Mouse (Mus musculus) heart, embryonic 12.5 days (tissue): ENCODE measurements at regions not wholly inside any gene's neighbourhood (a gene's known extent, or its start where the extent isn't known, plus 50 kb on each side); places are given as distances from the start of the nearest gene placed in this dataset.

Experiments
- ATAC-seq: fragments of 200-750 bp; cut with Nextera tagmentation; 2 replicates; pipeline ENCODE4 v1.8.0; 2017; ENCODE audit warnings: moderate TSS enrichment, moderate library complexity; ENCODE audit not compliant: insufficient number of reproducible peaks, low FRiP score
- H3K27ac ChIP-seq: fragments of 300-500 bp; sonication (generic); 2 replicates; pipeline ENCODE4 v1.5.1; 2016; ENCODE audit warnings: mild to moderate bottlenecking, moderate library complexity; ENCODE audit not compliant: poor library complexity, severe bottlenecking
- H3K27me3 ChIP-seq: fragments of 300-500 bp; sonication (generic); replicated peaks from 2 replicates; pipeline ENCODE4 v1.6.1; 2016; ENCODE audit warnings: mild to moderate bottlenecking, moderate library complexity
- H3K36me3 ChIP-seq: fragments of 300-500 bp; sonication (generic); 2 replicates; pipeline ENCODE4 v1.6.1; 2016; ENCODE audit warnings: mild to moderate bottlenecking, moderate library complexity
- H3K4me1 ChIP-seq: fragments of 300-500 bp; sonication (generic); replicated peaks from 2 replicates; pipeline ENCODE4 v1.6.1; 2016; ENCODE audit warnings: mild to moderate bottlenecking
- H3K4me2 ChIP-seq: fragments of 300-500 bp; sonication (generic); 2 replicates; pipeline ENCODE4 v1.6.1; 2016; ENCODE audit warnings: mild to moderate bottlenecking, moderate library complexity
- H3K4me3 ChIP-seq: fragments of 300-500 bp; sonication (generic); 2 replicates; pipeline ENCODE4 v1.5.1; 2016; ENCODE audit warnings: mild to moderate bottlenecking
- H3K9ac ChIP-seq: fragments of 300-500 bp; sonication (generic); 2 replicates; pipeline ENCODE4 v1.6.1; 2016; ENCODE audit warnings: mild to moderate bottlenecking, moderate library complexity
- H3K9me3 ChIP-seq: fragments of 300-500 bp; sonication (generic); replicated peaks from 2 replicates; pipeline ENCODE4 v1.6.1; 2016; ENCODE audit warnings: mild to moderate bottlenecking, moderate library complexity
- WGBS: fragments of 180-500 bp; shearing (Covaris S2); methylation state at CpG from one replicate; pipeline ENCODE4 v1.1.7; 2016; 5-methylcytosine and 5-hydroxymethylcytosine counted together

DNA sequence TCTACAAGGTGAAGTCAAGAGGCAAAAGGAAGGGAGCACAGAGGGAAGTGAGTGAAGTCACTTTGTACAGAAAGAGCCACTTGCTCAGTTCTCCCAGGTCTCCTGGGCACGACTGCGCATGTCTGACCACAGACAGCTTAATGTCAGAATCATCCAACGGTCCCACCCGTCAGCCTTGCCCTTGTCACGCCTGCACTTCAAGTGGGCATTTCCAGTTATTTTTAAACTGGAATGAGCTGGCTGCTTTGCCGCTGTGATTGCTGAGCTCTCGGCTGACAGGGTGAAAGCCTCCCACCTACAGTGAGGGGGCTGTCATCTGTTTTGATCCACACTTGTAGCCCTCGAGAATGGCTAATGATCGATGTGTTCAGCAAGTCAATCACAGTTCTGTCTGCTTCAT, 302.8 kb upstream of the Zmiz1 start:
- Histone ChIP-seq H3K9ac (no peak overlapping the region), H3K4me2 (peak overlapping the region; percentile 43), H3K4me1 (peaks cover 58% of the 10 kb centered on the region)

DNA sequence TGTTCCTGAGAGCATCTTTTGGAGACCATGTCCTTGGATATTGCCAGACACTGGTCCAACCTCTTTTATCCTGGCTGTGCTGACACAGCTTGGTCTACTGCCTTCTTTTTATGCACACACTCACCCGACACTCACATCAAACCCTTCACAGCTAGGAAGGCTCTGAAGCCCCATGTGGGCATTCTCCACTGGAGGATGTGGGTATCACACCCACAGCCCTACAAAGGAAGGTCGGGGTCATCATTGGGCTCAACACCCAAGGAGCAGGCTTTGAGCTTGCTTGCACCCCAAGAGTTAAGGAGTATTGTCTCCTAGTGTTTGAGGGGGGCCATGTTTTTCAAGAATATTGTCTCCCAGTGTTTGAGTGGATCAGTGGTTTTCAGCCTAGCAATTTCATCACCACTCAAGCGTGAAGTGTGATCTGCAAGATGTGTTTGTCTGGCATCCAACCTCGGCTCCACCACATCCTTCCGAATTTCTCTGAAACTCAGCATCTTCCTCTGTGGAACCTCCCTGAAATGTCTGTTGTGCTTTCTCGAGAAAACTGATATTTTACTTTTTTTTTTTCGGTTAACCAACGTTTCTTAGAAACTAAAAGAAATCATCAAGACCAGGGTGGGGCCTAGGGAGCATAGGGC, 297.2 kb upstream of the Zmiz1 start:
- ATAC-seq: no peak

More for the DNA sequence above, 302.8 kb upstream of the Zmiz1 start:
- Histone ChIP-seq H3K27me3 (no peaks in the 10 kb centered on the region), H3K36me3 (no peaks in the 10 kb centered on the region), H3K27ac (peak overlapping the region; percentile 91), H3K4me3 (no peak overlapping the region), H3K9me3 (no peaks in the 10 kb centered on the region)
- ATAC-seq: peak; percentile 52
- 26% methylated on average over 9 of the region's 9 CpGs for WGBS

DNA sequence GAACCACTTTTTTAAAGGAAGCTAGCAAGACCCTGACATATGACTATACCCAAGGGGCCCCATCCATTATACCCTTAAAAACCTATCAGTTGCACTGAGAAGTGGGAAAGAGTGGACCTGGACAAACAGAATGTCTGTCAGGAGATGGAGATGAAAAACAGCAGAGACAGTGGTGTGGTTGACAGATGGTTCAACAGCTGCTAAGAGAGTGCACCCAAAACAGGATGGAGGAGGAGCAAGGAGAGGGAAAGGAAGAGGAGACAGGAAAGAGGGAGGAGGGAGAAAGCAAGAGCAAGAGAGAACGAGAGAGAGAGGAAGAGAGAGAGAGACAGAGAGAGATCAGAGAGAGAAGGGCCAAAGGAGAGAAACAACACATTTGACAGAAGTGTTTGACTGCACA, 292.8 kb upstream of the Zmiz1 start:
- H3K4me2 ChIP-seq: no peak overlapping the region
- H3K36me3 ChIP-seq: no peaks in the 10 kb centered on the region
- H3K4me3 ChIP-seq: no peak overlapping the region
- ATAC-seq: no peak
- H3K9ac ChIP-seq: no peak overlapping the region
- H3K27ac ChIP-seq: no peak overlapping the region
- 19% methylated on average over 1 of the region's 1 CpGs for WGBS
- no peaks in the 10 kb centered on the region for H3K27me3 ChIP-seq
- peaks cover 30% of the 10 kb centered on the region for H3K4me1 ChIP-seq
- H3K9me3 ChIP-seq: no peaks in the 10 kb centered on the region

More for the DNA sequence above, 297.2 kb upstream of the Zmiz1 start:
- Histone ChIP-seq H3K4me3 (no peak overlapping the region), H3K27ac (no peak overlapping the region), H3K4me1 (peaks cover 13% of the 10 kb centered on the region), H3K4me2 (no peak overlapping the region), H3K9ac (no peak overlapping the region), H3K36me3 (no peaks in the 10 kb centered on the region), H3K27me3 (no peaks in the 10 kb centered on the region), H3K9me3 (no peaks in the 10 kb centered on the region)
- WGBS: 75% methylated on average over 8 of the region's 8 CpGs

GRCm38 (mm10) chr14:25167604-25168003, 291.4 kb upstream of the Zmiz1 start:
- no peak for ATAC-seq
- no peak overlapping the region for H3K9ac ChIP-seq
- 16% methylated on average over 4 of the region's 4 CpGs for WGBS

DNA sequence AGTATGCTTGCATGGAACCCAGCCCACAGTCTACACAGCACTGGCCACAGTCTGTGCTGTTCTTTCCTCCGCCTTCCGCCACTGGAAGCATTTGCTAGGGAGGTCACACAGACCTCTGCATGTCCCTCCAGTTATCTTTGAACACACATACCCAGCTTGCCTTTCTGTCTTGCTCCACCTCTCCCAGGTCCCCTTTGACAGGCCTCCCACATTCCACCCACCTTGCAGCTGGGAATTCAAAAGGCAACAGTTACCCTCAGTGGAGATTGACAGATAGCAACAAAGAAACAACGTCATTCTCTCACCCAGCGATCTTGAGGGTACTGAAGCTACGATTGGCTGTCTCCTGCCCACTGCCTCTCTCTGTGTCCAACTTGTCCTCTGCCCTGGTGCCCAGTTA, 290.7 kb upstream of the Zmiz1 start:
- H3K9me3 ChIP-seq: no peaks in the 10 kb centered on the region
- no peak overlapping the region for H3K4me2 ChIP-seq
- H3K27ac ChIP-seq: peak overlapping the region; percentile 81
- ATAC-seq: 0 out of 2 replicates have a peak, but pooled peaks have one; percentile 22
- no peaks in the 10 kb centered on the region for H3K36me3 ChIP-seq
- peaks cover 30% of the 10 kb centered on the region for H3K4me1 ChIP-seq
- 44% methylated on average over 5 of the region's 5 CpGs for WGBS
- H3K27me3 ChIP-seq: no peaks in the 10 kb centered on the region
- no peak overlapping the region for H3K4me3 ChIP-seq
- no peak overlapping the region for H3K9ac ChIP-seq

More at GRCm38 (mm10) chr14:25167604-25168003, 291.4 kb upstream of the Zmiz1 start:
- H3K27me3 ChIP-seq: no peaks in the 10 kb centered on the region
- H3K27ac ChIP-seq: peak overlapping the region; percentile 81
- H3K9me3 ChIP-seq: no peaks in the 10 kb centered on the region
- H3K4me1 ChIP-seq: peaks cover 30% of the 10 kb centered on the region
- no peak overlapping the region for H3K4me2 ChIP-seq
- H3K4me3 ChIP-seq: no peak overlapping the region
- no peaks in the 10 kb centered on the region for H3K36me3 ChIP-seq

GRCm38 (mm10) chr14:25173281-25173680, 285.7 kb upstream of the Zmiz1 start:
- Histone ChIP-seq H3K9me3 (no peaks in the 10 kb centered on the region), H3K4me2 (no peak overlapping the region), H3K27me3 (no peaks in the 10 kb centered on the region), H3K36me3 (no peaks in the 10 kb centered on the region), H3K9ac (no peak overlapping the region), H3K4me1 (peaks cover 32% of the 10 kb centered on the region), H3K27ac (no peak overlapping the region), H3K4me3 (no peak overlapping the region)
- ATAC-seq: no peak
- 73% methylated on average over 6 of the region's 6 CpGs for WGBS

- Histone ChIP-seq H3K9me3 (no peaks in the 10 kb centered on the region), H3K36me3 (no peaks in the 10 kb centered on the region), H3K4me2 (no peak overlapping the region), H3K4me3 (no peak overlapping the region), H3K9ac (no peak overlapping the region), H3K4me1 (peaks cover 26% of the 10 kb centered on the region), H3K27me3 (no peaks in the 10 kb centered on the region), H3K27ac (peak overlapping the region; percentile 8; the same call in 1 of the 2 replicates)
- no peak for ATAC-seq
- whole genome bisulfite sequencing: 72% methylated on average over 6 of the region's 6 CpGs
Observed at GRCm38 (mm10) chr14:25173873-25174272, 285.1 kb upstream of the Zmiz1 start.

GRCm38 (mm10) chr14:25174402-25174801, 284.6 kb upstream of the Zmiz1 start:
- Histone ChIP-seq H3K4me1 (peaks cover 22% of the 10 kb centered on the region), H3K27ac (peak overlapping the region; percentile 8; the same call in 1 of the 2 replicates), H3K9ac (0 out of 2 replicates have a peak overlapping the region, but pooled peaks have one; percentile 1), H3K4me2 (no peak overlapping the region), H3K27me3 (no peaks in the 10 kb centered on the region), H3K4me3 (no peak overlapping the region), H3K9me3 (no peaks in the 10 kb centered on the region), H3K36me3 (no peaks in the 10 kb centered on the region)
- no peak for ATAC-seq
- WGBS: 39% methylated on average over 2 of the region's 2 CpGs

GRCm38 (mm10) chr14:25176206-25176605, 282.8 kb upstream of the Zmiz1 start:
- H3K9me3 ChIP-seq: no peaks in the 10 kb centered on the region
- no peak overlapping the region for H3K27ac ChIP-seq
- peaks cover 22% of the 10 kb centered on the region for H3K4me1 ChIP-seq
- WGBS: 59% methylated on average over 6 of the region's 6 CpGs
- no peaks in the 10 kb centered on the region for H3K36me3 ChIP-seq
- no peak for ATAC-seq
- no peak overlapping the region for H3K9ac ChIP-seq
- no peak overlapping the region for H3K4me3 ChIP-seq
- H3K27me3 ChIP-seq: no peaks in the 10 kb centered on the region
- no peak overlapping the region for H3K4me2 ChIP-seq

DNA sequence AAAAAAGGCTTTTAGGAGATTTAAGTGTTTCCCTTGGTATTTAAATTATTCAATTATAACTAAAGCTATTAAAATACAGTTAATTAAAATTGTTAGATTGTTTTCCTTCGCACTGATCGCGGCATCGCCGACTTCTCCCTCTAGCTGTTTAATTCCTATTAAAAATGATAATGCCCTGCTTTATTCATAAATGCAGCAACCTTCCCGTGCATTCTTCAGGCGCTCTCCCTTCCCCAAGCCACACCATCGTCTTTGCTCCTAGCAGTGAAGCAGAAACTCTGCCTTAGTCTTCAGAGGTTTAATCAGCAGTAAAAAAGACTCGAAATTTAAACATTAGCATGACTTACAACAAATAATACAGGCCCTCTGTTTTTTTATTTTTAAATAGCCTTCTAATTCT, 278.9 kb upstream of the Zmiz1 start:
- 80% methylated on average over 9 of the region's 9 CpGs for WGBS
- Histone ChIP-seq H3K36me3 (no peaks in the 10 kb centered on the region), H3K27ac (no peak overlapping the region), H3K27me3 (no peaks in the 10 kb centered on the region), H3K4me1 (peaks cover 20% of the 10 kb centered on the region), H3K9ac (no peak overlapping the region), H3K4me2 (no peak overlapping the region), H3K9me3 (no peaks in the 10 kb centered on the region), H3K4me3 (no peak overlapping the region)
- ATAC-seq: no peak

- H3K4me2 ChIP-seq: no peak overlapping the region
- WGBS: 60% methylated on average over 2 of the region's 2 CpGs
- no peaks in the 10 kb centered on the region for H3K36me3 ChIP-seq
- H3K27me3 ChIP-seq: no peaks in the 10 kb centered on the region
- H3K4me1 ChIP-seq: peaks cover 21% of the 10 kb centered on the region
- no peak overlapping the region for H3K27ac ChIP-seq
- no peak overlapping the region for H3K9ac ChIP-seq
- H3K9me3 ChIP-seq: no peaks in the 10 kb centered on the region
- no peak overlapping the region for H3K4me3 ChIP-seq
- ATAC-seq: no peak
Observed at GRCm38 (mm10) chr14:25181406-25181805, 277.6 kb upstream of the Zmiz1 start.

DNA sequence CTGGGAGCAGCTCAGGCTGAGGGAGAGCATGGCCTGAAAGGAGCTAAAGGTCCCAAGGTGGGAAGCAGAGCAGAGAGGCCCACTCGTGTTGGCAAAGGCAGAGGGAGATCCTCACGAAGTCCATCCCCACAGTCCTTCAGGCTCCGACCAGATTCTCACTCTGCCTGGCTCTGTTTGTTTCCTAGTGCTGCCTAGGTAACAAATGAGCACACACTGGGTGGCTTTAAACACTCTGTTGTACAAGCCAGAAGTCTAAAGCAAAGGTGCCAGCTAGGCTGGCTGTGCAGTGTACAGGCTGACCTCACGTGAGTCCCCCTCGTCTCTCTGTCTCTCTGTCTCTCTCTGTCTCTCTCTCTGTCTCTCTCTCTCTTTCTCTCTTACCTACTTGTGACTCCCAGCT, 274.9 kb upstream of the Zmiz1 start:
- no peak for ATAC-seq
- Histone ChIP-seq H3K36me3 (no peaks in the 10 kb centered on the region), H3K4me3 (no peak overlapping the region), H3K9me3 (no peaks in the 10 kb centered on the region), H3K4me2 (no peak overlapping the region), H3K4me1 (peaks cover 27% of the 10 kb centered on the region), H3K27ac (no peak overlapping the region), H3K27me3 (no peaks in the 10 kb centered on the region), H3K9ac (no peak overlapping the region)
- WGBS: 43% methylated on average over 5 of the region's 5 CpGs
